Mouse (Mus musculus) adrenal gland, postnatal 25 days (tissue): ENCODE results near the gene Slc25a19. TPM values are rescaled to one million over a fixed set of nuclear protein-coding genes. Genes with fewer than 3 reads are reported as not detected.

Experiments
- DNase-seq: peaks from one replicate; pipeline ENCODE4 v3.0.0; 2021; ENCODE audit warnings: mixed read lengths
- total RNA-seq: library from RNA; stranded (reverse); gene quantifications from 2 replicates; pipeline ENCODE4 v1.2.3, GENCODE M21; 2021

The Slc25a19 gene
- total RNA-seq, 1 experiment from 2014 or later, result 114 TPM

GRCm38 (mm10) chr11:115618732-115619516, 9.2 kb downstream of the Slc25a19 start:
- DNase-seq, result no peak

- no peak for DNase-seq
Measured at GRCm38 (mm10) chr11:115618001-115618400, 10.1 kb downstream of the Slc25a19 start.

- peak; percentile 66 for DNase-seq
Measured at GRCm38 (mm10) chr11:115616893-115617292, 11.2 kb downstream of the Slc25a19 start.

DNA sequence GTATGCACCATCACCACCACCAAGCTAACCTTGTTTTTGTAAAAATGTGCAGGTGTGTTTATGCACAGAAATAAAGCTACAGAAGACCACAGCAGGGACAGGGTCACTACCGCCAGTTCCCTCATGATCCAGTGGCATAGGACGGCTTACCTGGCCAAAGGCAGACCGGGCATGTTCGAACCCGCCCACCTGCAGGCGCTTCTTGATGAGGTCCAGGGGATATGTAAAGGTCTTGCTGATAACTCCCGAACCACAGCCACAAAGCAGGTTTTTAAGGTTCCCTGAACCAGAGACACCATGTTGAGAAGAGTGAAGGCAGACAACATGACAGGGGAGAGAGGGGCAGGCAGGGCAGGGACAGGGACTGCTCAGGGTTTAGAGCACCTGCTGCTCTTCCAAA, 11.7 kb downstream of the Slc25a19 start:
- DNase-seq, result no peak

DNA sequence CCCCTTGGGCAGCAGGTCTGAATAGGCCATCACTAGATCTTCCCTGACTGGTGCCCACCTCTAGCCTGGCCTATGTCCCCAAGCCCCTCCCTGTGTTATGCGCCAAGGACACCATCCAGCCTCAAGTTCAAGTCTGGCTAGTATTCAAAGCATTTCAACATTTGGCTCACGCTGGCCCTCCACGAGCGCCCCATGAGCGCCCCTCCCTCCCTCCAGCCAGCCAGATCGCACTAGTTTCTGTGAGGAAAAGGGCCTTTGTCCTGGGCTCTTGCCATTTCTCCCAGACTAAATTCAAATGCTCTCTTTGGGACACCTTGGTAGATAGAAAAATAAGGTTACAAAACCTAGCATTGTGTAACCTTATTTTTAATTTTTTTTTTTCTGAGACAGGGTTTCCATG, 12.2 kb downstream of the Slc25a19 start:
- peak; percentile 54 for DNase-seq

- DNase-seq, result peak; percentile 59
Measured at GRCm38 (mm10) chr11:115615108-115615825, 12.8 kb downstream of the Slc25a19 start.

DNA sequence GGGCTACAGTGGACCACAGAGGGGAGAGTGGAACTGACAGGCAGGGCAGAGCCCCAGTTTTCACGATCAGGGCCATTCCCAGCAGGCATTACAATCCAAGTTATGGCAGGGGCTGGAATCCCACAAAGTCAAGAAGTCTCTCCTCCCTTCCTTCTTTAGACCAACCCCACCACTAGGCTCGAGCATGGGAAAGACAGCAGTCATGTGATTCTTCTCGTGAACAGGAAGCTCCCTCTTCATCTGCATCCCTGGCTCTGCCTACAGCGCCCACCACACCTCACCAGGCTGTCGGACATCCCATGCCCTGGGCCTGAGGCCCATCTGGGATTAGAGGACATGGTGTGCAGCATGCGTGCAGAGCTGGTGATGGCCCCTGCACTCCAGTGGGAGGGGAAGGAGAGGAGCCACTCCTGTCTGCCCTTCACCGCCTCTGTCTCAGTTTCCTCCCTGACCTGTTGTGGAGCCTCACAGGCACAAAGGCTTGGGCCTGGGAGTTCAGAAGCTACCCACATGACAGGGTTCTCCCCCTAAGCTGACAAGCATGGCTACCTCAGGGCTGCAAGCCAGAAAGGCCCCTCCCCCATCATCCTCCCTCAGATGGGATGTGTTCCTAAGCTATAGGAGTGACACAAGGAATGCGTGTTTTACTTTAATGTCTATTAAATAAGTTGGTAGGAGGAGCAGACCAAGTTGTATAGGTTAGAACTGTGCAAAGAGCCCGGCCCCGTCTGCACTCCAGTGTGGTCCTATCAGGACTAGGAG, 13.6 kb downstream of the Slc25a19 start:
- no peak for DNase-seq

- no peak for DNase-seq
Measured at GRCm38 (mm10) chr11:115613138-115613945, 14.8 kb downstream of the Slc25a19 start.

DNA sequence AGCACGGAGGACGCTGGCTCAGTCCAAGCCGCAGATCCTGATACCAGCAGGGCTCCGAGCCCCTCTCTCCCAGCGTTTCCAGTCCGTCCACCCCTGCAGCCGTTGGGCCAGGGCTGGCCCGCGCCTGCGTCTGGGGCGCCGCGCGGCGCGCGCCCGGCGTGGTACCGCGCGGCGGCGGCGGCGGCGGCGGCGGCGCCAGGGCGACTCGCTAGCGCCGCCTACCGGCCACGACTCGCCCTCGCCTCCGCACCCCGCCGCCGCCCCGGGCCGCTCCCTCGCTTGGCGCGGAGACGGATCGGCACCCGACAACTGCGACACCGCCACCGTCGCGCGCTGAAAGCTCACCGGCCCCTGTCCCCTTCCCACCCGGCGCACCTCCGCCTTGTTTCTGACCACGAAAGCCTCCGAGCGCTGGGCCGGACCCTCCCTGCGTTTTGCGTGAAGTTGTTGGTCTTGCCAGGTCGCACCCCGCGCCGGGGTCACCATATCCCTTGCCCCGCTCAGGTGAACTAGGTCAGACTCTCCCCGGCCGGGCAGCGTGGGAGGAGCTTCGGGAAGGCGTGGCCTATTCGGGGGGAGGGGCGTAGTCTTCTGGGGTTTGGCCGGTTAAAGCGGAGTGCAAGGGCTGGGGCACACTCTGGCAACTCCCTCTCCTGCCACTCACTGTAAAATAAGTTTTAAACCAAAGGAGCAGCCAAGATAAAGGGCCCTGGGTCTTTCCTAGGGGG, 15.5 kb downstream of the Slc25a19 start, which contains the start of gene Mif4gd:
Mif4gd (minus strand) TSS at position 560 of the 728 bp plus-strand sequence.
- DNase-seq, result peak; percentile 93

DNA sequence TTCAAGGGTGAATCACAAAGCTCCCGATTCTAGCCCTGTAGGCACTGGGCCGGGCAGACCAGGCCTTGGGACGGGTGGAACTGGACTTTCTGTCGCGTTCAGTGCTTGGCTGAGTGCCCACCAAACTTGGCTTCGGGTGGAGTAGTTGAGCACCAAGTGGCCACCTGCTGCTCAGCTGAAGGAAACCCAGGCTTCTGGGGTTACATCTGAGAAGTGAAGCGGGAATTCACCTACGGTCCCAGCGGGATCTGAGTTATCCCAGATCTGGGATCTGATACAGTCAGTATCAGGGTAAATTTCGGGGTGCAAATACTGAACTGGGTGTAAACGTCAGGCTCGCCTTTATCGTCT, 16.1 kb downstream of the Slc25a19 start:
- peak; percentile 92 for DNase-seq

DNA sequence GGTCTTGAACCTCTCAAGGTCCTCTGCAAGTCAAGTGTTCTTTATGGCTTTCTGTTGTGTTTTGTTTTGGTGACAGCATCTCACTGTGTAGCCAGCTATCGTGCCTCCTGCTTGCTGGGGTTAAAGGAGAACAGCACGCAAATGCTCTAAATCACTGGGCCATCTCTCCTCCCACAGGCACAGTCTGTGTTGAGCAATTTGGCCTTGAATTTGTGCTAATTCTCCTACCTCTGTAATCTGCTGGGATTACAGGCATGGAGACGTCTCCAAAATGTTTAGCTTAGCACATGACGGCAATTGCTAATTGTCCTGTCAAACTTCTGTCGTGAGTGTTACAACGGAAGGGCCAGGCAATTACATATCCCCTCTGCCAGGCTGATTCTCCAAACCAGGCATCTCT, 16.9 kb downstream of the Slc25a19 start:
- no peak for DNase-seq

DNA sequence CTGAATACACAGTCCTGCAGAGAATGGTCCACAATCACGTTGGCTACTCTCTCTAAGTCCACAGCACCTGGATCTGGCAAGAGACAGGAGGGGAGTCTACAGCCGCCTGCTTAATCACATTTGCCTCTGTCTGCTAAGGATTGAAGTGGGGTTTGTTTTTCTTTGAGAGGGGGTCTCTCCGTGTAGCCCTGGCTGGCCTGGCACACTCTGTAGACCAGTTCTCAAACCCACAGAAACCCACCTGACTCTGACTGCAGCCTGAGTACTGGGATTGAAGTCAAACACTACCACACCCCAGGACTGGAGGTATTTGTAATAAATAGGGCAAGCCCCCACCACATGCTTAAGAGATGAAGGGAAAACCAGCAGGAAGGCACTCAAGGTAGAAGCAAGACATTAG, 18.5 kb downstream of the Slc25a19 start:
- DNase-seq, result no peak

- DNase-seq, result no peak
Measured at GRCm38 (mm10) chr11:115608421-115609399, 19.4 kb downstream of the Slc25a19 start.

DNA sequence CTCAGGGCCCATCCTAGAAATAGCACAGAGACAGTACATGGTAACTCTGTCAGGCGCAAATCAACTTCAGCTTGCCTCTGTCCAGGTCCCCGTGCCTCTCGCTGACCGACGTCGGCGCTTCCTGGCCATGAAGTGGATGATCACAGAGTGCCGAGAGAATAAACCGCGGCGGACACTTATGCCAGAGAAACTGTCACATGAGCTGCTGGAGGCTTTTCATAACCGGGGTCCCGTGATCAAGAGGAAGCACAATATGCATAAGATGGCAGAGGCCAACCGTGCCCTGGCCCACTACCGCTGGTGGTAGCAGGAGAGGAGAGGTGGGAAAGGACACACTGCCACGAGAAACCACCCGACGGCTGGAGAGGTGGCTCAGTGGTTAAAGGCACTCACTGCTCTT, 21.4 kb downstream of the Slc25a19 start:
- no peak for DNase-seq

DNA sequence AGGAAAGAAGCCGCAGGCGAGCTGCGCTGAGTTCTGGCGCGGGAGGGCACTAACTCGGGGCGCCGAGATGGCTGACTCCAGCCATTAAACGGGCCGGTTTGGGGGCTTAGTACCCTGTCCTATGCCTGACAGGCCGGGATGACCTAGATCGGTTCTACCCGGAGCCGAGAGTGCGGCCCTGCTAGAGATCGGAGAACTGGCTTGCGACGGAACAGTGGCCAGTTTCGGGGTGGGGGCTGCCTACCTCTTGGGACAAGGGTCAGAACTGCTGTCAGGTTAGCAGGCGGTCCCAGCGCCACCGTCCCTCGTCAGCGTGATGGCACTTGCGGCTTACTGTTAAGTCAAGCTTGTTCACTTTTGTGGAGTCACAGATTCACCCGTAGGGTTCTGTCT, 23.8 kb downstream of the Slc25a19 start:
- DNase-seq, result no peak

GRCm38 (mm10) chr11:115603476-115604303, 24.4 kb downstream of the Slc25a19 start, which contains the start of the genes Mrps7 and Gga3:
TSS of gene Mrps7 (plus strand) at chr11:115603925.
TSS of gene Gga3 (minus strand) at chr11:115604051.
- peak; percentile 94 for DNase-seq

GRCm38 (mm10) chr11:115603128-115603475, 25.0 kb downstream of the Slc25a19 start:
- no peak for DNase-seq

- no peak for DNase-seq
Measured at GRCm38 (mm10) chr11:115601174-115601573, 26.9 kb downstream of the Slc25a19 start.

- no peak for DNase-seq
Measured at GRCm38 (mm10) chr11:115600743-115601142, 27.4 kb downstream of the Slc25a19 start.
